Mouse (Mus musculus) heart, adult 2 months (tissue): ENCODE data around the gene Mmp13.

ENCODE experiments used
- CTCF ChIP-seq: fragments of 200-600 bp; IDR thresholded peaks from 2 replicates; pipeline ENCODE4 v1.8.1; 2022; ENCODE audit warnings: antibody characterized with exemption, mild to moderate bottlenecking, moderate library complexity
- EP300 ChIP-seq: fragments of 200-500 bp; IDR thresholded peaks from 2 replicates; pipeline ENCODE4 v1.6.1; 2011; ENCODE audit warnings: low read depth, low read length, control low read depth; ENCODE audit not compliant: insufficient read depth
- POLR2A ChIP-seq: fragments of 200-500 bp; IDR thresholded peaks from 2 replicates; pipeline ENCODE4 v1.6.1; 2011; ENCODE audit warnings: mild to moderate bottlenecking, low read depth, low read length, control low read depth; ENCODE audit not compliant: insufficient read depth

DNA sequence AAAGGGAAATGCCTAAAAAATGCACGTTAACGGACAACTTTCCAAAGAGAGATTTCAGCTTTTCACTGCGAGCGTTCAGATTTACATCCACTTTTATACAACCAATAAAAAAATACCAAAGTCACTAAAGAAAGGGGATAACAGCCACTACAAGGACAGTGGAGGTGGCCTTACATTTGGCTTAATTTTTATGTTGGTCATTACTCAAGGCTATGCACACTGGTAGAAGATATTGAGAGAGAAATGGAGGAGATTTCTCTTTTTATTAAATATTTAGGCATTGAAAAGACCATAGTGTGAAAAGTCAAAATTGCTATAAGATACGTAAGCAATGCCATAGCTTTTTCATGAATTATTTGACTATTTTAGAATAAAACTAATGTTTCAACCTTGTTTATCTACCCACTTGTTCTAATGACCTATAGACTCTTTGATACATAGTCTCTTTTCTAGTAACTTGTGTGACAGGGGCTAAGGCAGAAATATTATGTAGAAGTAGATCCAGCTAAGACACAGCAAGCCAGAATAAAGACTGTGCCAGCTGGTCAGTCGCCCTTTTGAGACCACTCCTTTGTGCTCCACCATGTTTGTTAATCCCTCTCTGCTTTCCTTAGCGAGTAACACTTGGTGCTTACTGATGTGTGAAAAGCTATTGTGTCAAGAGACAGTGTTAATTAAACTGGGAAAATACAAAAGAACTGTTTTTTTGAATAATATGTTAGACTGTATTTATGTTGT, 10.4 kb downstream of the Mmp13 start:
- no peak for TF ChIP-seq CTCF
- no peak for TF ChIP-seq POLR2A
- TF ChIP-seq EP300 = no peak
